Mouse (Mus musculus) neural tube, embryonic 15.5 days (tissue): ENCODE data around the gene Arhgap15. TPM values are rescaled to one million over a fixed set of nuclear protein-coding genes. Genes with fewer than 3 reads are reported as not detected.

Experiments
- ATAC-seq: fragments of 200-750 bp; cut with Nextera tagmentation; 2 replicates; pipeline ENCODE4 v1.8.0; 2017; ENCODE audit warnings: mild to moderate bottlenecking, moderate TSS enrichment, moderate library complexity; ENCODE audit not compliant: low FRiP score
- H3K27ac ChIP-seq: fragments of 300-500 bp; sonication (generic); replicated peaks from 2 replicates; pipeline ENCODE4 v1.5.1; 2015; ENCODE audit warnings: mild to moderate bottlenecking, inconsistent platforms
- H3K27me3 ChIP-seq: fragments of 300-500 bp; sonication (generic); replicated peaks from 2 replicates; pipeline ENCODE4 v1.6.1; 2015; ENCODE audit warnings: inconsistent platforms
- H3K36me3 ChIP-seq: fragments of 300-500 bp; sonication (generic); 2 replicates; pipeline ENCODE4 v1.6.1; 2015; ENCODE audit warnings: inconsistent platforms
- H3K4me1 ChIP-seq: fragments of 300-500 bp; sonication (generic); 2 replicates; pipeline ENCODE4 v1.6.1; 2015; ENCODE audit warnings: inconsistent platforms
- H3K4me2 ChIP-seq: fragments of 300-500 bp; sonication (generic); 2 replicates; pipeline ENCODE4 v1.6.1; 2015; ENCODE audit warnings: inconsistent platforms, mild to moderate bottlenecking, moderate library complexity
- H3K4me3 ChIP-seq: fragments of 300-500 bp; sonication (generic); replicated peaks from 2 replicates; pipeline ENCODE4 v1.5.1; 2015; ENCODE audit warnings: mild to moderate bottlenecking, inconsistent platforms
- H3K9ac ChIP-seq: fragments of 300-500 bp; sonication (generic); replicated peaks from 2 replicates; pipeline ENCODE4 v1.6.1; 2015; ENCODE audit warnings: mild to moderate bottlenecking, inconsistent platforms
- H3K9me3 ChIP-seq: fragments of 300-500 bp; sonication (generic); replicated peaks from 2 replicates; pipeline ENCODE4 v1.6.1; 2016; ENCODE audit warnings: inconsistent platforms
- WGBS: fragments of 180-500 bp; shearing (Covaris S2); methylation state at CpG from one replicate; pipeline ENCODE4 v1.1.7; 2015; ENCODE audit warnings: mixed read lengths; 5-methylcytosine and 5-hydroxymethylcytosine counted together
- polyA plus RNA-seq: library from polyadenylated mRNA; unstranded; fragments of >200 nt; fragmentation: Nextera tagmentation; extraction: Ambion mirVana; gene quantifications from 2 replicates; pipeline ENCODE4 v1.2.1, GENCODE M21; 2015

The Arhgap15 gene
- polyA plus RNA-seq, 1 experiment from 2014 or later = 3.0 TPM

DNA sequence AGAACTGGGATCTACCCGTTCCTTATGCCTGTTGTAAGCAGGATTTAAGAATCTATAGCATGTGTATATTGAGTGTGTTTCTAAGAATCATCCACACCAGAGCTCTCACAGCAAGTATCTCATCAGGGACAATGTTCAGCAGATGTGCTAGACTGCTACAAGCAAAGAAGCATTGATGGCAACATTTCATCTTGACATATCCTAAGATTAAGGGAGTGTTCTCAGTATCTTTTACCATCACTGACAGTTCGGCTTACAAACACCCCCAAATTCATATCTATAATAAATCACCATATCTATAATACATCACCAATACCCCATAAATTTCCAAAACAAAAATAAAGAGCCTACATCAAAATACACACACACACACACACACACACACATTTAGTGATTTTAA, 374.6 kb downstream of the Arhgap15 start:
- H3K4me2 ChIP-seq = no peak overlapping the region
- no peak overlapping the region for H3K4me3 ChIP-seq
- 75% methylated on average over 2 of the region's 2 CpGs for WGBS
- H3K27ac ChIP-seq = no peak overlapping the region
- no peaks in the 10 kb centered on the region for H3K27me3 ChIP-seq
- H3K4me1 ChIP-seq = no peaks in the 10 kb centered on the region
- no peaks in the 10 kb centered on the region for H3K36me3 ChIP-seq
- no peak overlapping the region for H3K9ac ChIP-seq
- ATAC-seq = no peak
- no peaks in the 10 kb centered on the region for H3K9me3 ChIP-seq

DNA sequence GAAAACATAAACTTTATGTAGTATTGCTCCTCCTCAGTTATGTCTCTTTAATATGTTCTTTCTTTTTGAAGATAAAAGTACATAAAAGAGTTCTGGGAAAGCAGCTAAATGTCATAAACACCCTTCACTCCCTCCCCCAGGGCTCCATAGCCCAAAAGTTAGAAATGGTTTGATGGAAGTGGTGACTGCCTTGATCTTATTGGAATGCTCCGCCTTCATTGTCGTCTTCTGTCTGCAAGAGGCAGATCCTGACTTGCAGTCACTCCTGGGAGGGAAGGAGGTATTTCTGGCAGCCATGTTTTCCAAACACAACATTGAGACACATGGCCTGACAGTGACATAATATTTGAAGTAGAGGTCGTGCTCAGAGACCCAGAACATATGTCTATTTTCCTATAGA, 375.5 kb downstream of the Arhgap15 start:
- ATAC-seq = no peak
- Histone ChIP-seq H3K27ac (no peak overlapping the region), H3K9me3 (no peaks in the 10 kb centered on the region), H3K9ac (no peak overlapping the region), H3K4me1 (no peaks in the 10 kb centered on the region), H3K4me3 (no peak overlapping the region), H3K36me3 (no peaks in the 10 kb centered on the region), H3K4me2 (no peak overlapping the region), H3K27me3 (no peaks in the 10 kb centered on the region)
- WGBS = 77% methylated on average over 3 of the region's 3 CpGs

DNA sequence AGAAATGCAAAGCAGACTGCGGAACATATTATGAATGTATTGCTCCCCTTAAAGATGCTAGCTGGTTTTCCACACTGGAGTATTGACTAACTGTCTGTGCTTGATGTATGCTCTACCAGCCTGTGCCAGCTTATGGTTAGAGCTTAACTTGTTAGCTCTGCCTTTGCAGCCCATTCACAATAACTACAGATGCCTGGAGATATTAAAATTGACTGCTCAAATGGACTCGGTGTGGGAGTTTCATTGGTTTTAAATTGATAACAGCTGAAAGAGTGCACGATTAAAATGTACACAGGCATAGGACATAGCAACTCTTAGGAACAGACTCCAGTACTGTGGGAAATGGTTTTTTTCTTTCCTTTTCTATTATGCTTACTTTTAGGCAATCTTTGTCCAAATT, 376.1 kb downstream of the Arhgap15 start:
- 83% methylated on average over 3 of the region's 3 CpGs for WGBS
- H3K4me3 ChIP-seq = no peak overlapping the region
- no peak overlapping the region for H3K4me2 ChIP-seq
- ATAC-seq = no peak
- H3K9ac ChIP-seq = no peak overlapping the region
- H3K9me3 ChIP-seq = no peaks in the 10 kb centered on the region
- no peaks in the 10 kb centered on the region for H3K27me3 ChIP-seq
- no peaks in the 10 kb centered on the region for H3K36me3 ChIP-seq
- H3K4me1 ChIP-seq = no peaks in the 10 kb centered on the region
- no peak overlapping the region for H3K27ac ChIP-seq

DNA sequence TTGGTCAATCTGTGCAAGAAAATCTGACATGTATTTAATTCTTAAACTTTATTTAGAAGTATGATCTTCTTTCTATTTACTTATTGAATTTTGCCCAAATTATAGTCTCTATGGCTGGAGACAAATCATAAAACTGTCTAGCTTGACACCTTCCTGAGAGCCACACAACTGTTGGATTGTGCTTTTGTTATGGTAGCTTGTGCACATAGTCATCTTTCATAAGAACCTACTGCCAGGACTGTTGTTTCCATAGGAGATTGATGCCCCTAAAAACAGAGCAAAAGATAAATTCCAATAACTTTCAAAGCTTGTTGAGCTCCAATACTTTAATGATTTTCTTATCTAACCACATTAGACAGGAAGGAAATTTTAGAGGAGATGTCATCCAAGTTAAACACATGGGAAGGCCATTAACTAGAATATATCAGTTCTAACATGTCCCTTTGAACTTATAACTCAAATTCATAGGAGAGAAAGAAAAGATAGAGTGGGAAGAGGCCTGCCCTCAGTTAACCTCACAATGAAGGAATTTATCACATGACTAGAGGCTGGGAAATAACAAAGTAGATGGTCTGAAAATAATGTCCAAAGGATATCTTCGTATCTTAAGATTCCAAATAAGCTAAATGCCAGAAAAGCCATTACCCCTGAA, 377.5 kb downstream of the Arhgap15 start:
- Histone ChIP-seq H3K27ac (no peak overlapping the region), H3K4me2 (no peak overlapping the region), H3K4me1 (no peaks in the 10 kb centered on the region), H3K4me3 (no peak overlapping the region), H3K27me3 (no peaks in the 10 kb centered on the region), H3K9me3 (no peaks in the 10 kb centered on the region), H3K36me3 (no peaks in the 10 kb centered on the region), H3K9ac (no peak overlapping the region)
- WGBS = 83% methylated on average over 1 of the region's 1 CpGs
- ATAC-seq = no peak

DNA sequence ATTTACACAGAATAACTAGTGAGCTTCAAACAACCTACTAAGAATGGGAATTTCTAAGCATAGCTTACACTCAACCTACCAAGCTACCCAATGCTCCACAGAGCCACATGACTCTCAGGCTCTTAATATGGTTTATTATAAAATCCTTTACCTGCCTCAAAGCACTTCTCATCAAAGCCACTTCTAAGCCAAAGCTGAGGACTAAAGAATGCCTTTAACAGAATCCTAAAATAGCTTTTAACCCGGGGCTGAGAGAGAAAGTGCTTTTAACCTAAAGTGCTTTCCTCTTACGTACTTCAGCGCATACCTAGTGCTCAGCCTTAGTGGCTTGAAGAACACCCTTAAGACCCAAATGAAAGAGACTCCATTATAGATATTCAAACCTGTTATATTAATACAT, 380.9 kb downstream of the Arhgap15 start:
- no peak for ATAC-seq
- H3K27ac ChIP-seq = no peak overlapping the region
- no peak overlapping the region for H3K4me3 ChIP-seq
- 85% methylated on average over 3 of the region's 3 CpGs for WGBS
- H3K27me3 ChIP-seq = no peaks in the 10 kb centered on the region
- H3K4me2 ChIP-seq = no peak overlapping the region
- H3K9ac ChIP-seq = no peak overlapping the region
- no peaks in the 10 kb centered on the region for H3K36me3 ChIP-seq
- H3K4me1 ChIP-seq = no peaks in the 10 kb centered on the region
- no peaks in the 10 kb centered on the region for H3K9me3 ChIP-seq

DNA sequence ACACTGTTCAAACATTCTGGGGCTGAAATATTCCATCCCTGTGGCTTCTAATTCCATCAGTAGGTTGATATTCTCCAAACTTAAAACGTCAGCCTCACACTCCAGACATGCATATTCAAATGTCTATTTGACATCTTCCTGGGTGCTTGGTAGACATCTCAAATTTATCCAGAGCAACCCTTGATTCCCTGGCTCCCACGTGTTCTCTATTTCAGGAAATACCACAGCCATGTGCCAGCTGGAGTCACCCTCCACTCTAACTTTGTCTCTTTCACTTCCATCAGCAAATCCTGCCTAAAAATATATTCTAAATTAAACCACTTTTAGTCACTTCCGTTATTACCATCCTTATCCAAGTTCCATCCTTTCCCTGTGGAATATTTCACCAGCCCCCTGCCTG, 382.6 kb downstream of the Arhgap15 start:
- no peak overlapping the region for H3K4me3 ChIP-seq
- no peaks in the 10 kb centered on the region for H3K36me3 ChIP-seq
- no peak overlapping the region for H3K27ac ChIP-seq
- H3K9ac ChIP-seq = no peak overlapping the region
- no peaks in the 10 kb centered on the region for H3K27me3 ChIP-seq
- no peak overlapping the region for H3K4me2 ChIP-seq
- no peak for ATAC-seq
- 89% methylated on average over 3 of the region's 3 CpGs for WGBS
- H3K9me3 ChIP-seq = no peaks in the 10 kb centered on the region
- no peaks in the 10 kb centered on the region for H3K4me1 ChIP-seq

DNA sequence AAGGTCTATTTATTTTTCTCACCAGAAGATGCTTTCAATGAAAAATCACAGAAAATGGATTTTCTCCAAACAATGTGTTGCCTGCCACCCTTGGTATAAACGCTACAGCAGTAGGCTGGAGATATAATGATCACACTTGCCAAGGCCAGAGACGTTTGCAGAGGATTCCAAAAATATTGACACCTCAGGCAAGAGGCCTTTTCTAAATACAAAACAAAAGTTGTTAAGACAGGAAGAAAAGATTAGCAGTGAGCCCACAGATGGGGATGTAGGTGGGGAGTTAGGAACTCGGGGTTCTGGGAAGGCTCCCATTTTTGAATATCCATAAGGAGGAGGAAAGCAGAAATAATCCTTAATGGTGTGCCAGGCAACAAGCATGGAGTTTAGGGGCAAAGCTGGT, 386.2 kb downstream of the Arhgap15 start:
- Histone ChIP-seq H3K36me3 (no peaks in the 10 kb centered on the region), H3K4me2 (no peak overlapping the region), H3K4me3 (no peak overlapping the region), H3K9me3 (no peaks in the 10 kb centered on the region), H3K9ac (no peak overlapping the region), H3K4me1 (no peaks in the 10 kb centered on the region), H3K27me3 (no peaks in the 10 kb centered on the region), H3K27ac (no peak overlapping the region)
- no peak for ATAC-seq
- 84% methylated on average over 3 of the region's 3 CpGs for WGBS

DNA sequence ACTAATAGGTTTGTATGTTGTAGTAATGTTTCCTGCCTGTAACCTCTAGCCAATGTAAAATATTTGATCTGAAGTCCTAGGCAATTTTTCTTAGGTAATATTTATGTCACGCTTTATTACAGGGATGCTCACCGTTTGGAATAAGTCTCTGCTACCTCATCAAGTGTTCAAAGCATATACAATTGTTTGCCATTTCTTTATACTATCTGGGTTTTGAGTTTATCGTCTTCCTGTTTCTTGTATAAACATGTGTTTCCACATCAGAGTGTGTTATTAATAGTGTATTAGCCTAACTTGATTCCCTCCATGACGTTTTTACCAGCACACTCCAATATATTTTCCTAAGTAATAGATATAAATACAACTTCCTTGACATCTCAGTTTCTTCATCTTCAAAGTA, 391.8 kb downstream of the Arhgap15 start:
- Histone ChIP-seq H3K27ac (no peak overlapping the region), H3K4me1 (no peaks in the 10 kb centered on the region), H3K9me3 (no peaks in the 10 kb centered on the region), H3K27me3 (no peaks in the 10 kb centered on the region), H3K4me3 (no peak overlapping the region), H3K36me3 (no peaks in the 10 kb centered on the region), H3K9ac (no peak overlapping the region), H3K4me2 (no peak overlapping the region)
- WGBS = 86% methylated on average over 4 of the region's 4 CpGs
- no peak for ATAC-seq

DNA sequence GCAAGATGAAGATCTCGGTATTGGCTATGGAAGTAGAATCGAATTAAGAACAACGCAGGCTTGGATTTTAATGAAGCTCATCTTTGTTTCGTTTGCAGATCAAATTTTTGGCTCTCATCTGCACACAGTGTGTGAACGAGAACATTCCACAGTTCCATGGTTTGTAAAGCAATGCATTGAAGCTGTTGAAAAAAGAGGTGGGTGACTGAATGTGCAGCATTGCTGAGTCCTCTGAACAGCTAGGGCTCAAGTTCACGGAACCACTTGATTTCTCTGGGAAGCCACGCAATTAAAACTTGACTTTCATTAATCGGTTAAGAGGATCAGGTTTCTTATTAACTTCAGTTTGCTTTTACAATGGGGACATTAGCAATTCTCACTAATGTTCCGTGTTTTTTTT, 393.5 kb downstream of the Arhgap15 start:
- Histone ChIP-seq H3K9ac (no peak overlapping the region), H3K9me3 (no peaks in the 10 kb centered on the region), H3K36me3 (no peaks in the 10 kb centered on the region), H3K4me2 (no peak overlapping the region), H3K27ac (no peak overlapping the region), H3K27me3 (no peaks in the 10 kb centered on the region), H3K4me1 (no peaks in the 10 kb centered on the region), H3K4me3 (no peak overlapping the region)
- no peak for ATAC-seq
- 84% methylated on average over 9 of the region's 9 CpGs for WGBS

DNA sequence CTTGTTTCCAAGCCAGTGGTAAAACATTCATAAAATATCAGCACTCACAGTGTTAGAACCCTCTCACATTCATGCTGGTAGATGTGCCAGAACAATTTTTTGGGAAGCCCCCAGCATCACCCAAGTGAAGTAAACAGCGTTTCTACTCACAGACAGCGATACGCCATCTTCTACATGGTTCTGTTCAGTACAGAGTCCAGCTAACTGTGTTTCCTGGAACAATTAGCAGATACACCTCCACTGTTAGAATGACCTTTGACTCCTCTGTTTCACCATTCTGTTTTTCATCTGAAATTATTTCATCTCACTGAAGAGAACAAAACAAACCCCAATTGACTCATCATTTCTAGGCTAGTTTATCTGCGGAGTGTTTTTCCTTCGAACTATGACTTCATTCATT, 394.0 kb downstream of the Arhgap15 start:
- no peaks in the 10 kb centered on the region for H3K36me3 ChIP-seq
- H3K4me1 ChIP-seq = no peaks in the 10 kb centered on the region
- H3K9ac ChIP-seq = no peak overlapping the region
- no peaks in the 10 kb centered on the region for H3K9me3 ChIP-seq
- ATAC-seq = no peak
- H3K4me3 ChIP-seq = no peak overlapping the region
- 87% methylated on average over 5 of the region's 5 CpGs for WGBS
- no peaks in the 10 kb centered on the region for H3K27me3 ChIP-seq
- H3K4me2 ChIP-seq = no peak overlapping the region
- H3K27ac ChIP-seq = no peak overlapping the region

DNA sequence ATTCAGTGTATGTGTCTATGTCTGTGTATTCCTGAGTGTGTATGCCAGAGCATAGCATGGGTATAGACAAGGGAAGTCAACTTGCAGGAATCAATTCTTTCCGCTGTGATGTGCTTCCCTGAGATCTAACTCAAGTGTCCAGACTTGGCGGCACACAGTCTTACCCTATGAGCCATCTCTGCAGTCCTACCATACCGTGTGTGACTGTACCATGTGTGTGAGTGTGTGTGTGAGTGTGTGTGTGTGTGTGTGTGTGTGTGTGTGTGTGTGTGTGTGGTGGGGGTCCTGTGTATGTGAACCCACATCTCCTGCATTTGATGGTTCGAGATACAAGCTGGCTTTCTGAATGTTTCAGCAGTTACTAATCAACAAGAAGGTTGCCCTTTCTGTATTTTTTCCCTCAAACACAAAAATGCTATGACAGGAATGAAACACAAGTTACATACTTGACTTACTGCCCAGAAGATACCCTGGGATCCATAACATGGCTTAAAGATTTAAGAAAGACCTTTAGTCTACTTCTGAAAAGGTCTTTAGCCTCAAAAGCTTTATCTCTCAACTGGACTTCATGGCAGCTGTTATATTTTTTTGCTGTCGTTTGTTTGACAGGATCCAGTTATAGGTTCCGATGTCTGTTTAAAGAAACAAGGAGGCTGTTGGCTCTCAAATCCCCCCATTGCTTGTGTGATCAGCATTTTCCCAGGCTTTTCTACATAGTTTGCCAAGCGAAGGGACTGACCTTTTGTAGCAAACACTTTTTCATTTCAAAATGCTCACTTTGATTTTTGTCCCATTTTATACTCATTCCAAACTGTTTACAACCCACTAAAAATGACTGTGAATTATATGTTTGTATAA, 397.7 kb downstream of the Arhgap15 start:
- WGBS = 86% methylated on average over 7 of the region's 7 CpGs

DNA sequence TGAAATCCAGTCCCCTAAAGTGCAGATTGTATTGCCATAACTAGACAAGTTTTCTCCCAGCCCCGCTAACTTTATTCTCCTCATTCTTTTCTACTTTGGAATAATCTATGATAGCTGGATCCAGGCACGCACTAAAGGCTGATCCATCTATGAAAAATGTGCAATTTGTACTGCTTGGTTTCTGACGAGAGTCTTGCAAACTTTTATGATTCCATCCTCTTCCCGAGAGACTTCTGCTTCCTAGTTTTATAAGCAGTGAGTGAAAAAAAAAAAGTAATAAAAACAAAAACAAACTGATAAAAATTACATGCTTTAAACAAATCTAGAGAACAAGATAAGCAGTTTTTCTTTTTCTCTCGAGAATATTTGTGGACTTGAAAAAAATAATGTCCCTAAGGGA, 398.9 kb downstream of the Arhgap15 start:
- Histone ChIP-seq H3K4me2 (no peak overlapping the region), H3K27ac (no peak overlapping the region), H3K9ac (no peak overlapping the region), H3K36me3 (no peaks in the 10 kb centered on the region), H3K27me3 (no peaks in the 10 kb centered on the region), H3K4me1 (no peaks in the 10 kb centered on the region), H3K4me3 (no peak overlapping the region), H3K9me3 (no peaks in the 10 kb centered on the region)
- ATAC-seq = no peak
- 72% methylated on average over 5 of the region's 5 CpGs for WGBS

More for the DNA sequence above, 397.7 kb downstream of the Arhgap15 start:
- Histone ChIP-seq H3K27me3 (no peaks in the 10 kb centered on the region), H3K4me1 (no peaks in the 10 kb centered on the region), H3K9me3 (no peaks in the 10 kb centered on the region), H3K9ac (no peak overlapping the region), H3K4me2 (no peak overlapping the region), H3K36me3 (no peaks in the 10 kb centered on the region), H3K27ac (no peak overlapping the region), H3K4me3 (no peak overlapping the region)
- no peak for ATAC-seq
